Mouse (Mus musculus): ENCODE data around the gene Otub1.

DNA sequence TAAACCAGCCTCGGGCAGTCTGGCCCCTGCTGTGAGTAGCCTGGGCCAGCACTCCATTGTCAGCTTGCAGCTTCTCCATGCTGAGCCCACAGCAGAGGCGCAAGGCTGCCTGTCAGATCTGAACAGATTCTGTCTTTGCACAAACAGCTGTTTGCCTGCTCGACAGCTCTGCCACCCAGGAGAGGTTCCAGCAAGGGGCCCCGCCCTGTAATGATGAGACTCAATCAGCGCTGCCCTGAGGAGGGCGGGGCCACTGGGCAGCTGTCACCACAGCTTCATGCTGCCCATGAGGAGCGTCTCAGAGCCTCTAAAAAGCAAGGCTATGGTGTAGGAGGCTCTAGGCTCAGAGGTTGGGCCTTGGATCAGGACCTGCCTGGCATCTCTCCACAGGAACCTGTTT is 52.9 kb downstream of the Otub1 start:
- no peak for TF ChIP-seq POLR2A (IDR thresholded peaks at IDR 0.05; ENCODE audit: insufficient read depth, low read length)
- TF ChIP-seq CTCF (IDR thresholded peaks at IDR 0.05; ENCODE audit: low read depth, low read length) = no peak
